Mouse (Mus musculus) brain, embryonic 14.5 days (tissue): ENCODE results near the gene Nlgn3.

Experiments
- CTCF ChIP-seq: fragments of 200-500 bp; IDR thresholded peaks from 2 replicates; pipeline ENCODE4 v1.5.1; 2012; ENCODE audit warnings: inconsistent platforms, mild to moderate bottlenecking, moderate library complexity, borderline replicate concordance; ENCODE audit not compliant: insufficient read depth, insufficient read length; ENCODE audit errors: extremely low read depth
- POLR2A ChIP-seq: fragments of 200-500 bp; IDR thresholded peaks from 2 replicates; pipeline ENCODE4 v1.6.1; 2012; ENCODE audit warnings: mild to moderate bottlenecking, inconsistent platforms, borderline replicate concordance; ENCODE audit not compliant: poor library complexity, insufficient read depth, insufficient read length, severe bottlenecking; ENCODE audit errors: extremely low read depth

DNA sequence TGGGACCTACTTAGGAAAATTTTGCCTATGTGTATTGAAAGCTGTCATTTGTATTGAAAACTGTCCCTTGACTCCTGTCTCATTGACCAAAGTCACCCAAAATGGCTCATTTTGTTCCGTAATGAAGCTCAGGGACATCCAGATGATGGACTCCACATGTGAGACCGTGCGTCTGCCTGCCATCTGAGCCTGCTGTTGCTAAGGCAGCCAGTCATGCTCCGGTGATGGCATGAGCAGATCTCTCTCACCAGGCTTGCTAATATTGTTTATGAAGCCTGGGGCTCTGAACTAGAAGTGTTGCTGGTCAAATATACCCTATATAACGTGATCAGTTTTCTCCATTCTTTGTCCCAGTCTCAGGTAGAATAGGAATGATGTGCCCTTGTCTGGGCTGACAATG lies 74.0 kb downstream of the Nlgn3 start:
- no peak for TF ChIP-seq CTCF
- no peak for TF ChIP-seq POLR2A
